Mouse (Mus musculus): ENCODE results near the gene Toe1.
"Not testable (repeated sequence)": the region's sequence is repeated elsewhere in the genome, so short reads cannot be mapped to it uniquely, and the experiment has no call there.

Gene Toe1

DNA sequence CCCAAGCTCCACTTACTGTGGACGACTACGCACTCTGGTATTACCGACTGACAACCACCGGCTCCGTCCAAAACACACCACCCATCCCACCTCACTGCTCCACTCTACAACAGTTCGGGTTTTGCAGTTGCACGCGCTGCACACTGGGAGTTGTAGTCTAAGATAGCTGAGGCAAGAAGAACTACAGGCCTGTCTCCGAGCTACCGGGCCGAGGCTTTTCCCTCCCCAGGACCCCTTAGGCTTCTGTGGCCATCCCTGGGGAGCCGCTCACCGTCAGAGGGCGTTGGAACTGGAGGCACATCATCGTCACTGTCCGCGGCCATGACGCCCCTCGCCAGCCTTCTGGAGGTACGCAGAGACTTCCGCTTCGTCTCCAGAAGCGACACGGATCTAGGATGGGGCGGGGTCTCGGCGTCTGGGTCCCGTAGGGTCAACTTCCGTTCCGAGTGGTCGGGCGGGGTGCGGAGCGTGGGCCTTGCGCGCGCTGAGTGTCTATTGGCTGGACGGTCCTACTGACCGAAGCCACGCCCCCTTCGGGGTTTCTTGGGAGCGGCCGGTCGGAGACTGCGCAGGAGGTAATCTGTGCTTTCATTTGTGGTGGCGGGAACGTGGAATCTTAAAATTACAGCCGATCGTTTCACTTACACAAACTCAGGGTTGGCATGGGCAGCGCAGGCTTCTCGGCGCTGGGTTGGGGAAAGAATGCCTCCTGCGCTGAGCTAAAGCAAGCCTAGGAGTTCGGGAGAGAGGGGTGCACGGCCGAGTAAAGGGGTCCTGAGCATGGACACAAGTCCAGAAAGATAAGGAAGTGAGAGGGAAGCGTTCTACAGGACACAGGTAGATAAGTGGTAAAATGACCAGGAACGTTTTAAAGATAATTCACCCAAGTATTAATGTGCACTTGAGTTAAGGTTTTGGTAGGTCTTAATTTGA is at the start of gene Toe1, which contains the start of gene Mutyh:
Toe1 (minus strand) TSS at position 444 of the 933 bp plus-strand sequence.
Mutyh (plus strand) TSS at position 527 of the 933 bp plus-strand sequence.
- in situ Hi-C loops (cut with MboI, MseI), result no loop called here

GRCm38 (mm10) chr4:116857203-116857602 is 49.8 kb upstream of the Toe1 start:
- in situ Hi-C loops (cut with MboI, MseI), result no loop called here

- in situ Hi-C loops (cut with MboI, MseI), result no loop called here
Measured at GRCm38 (mm10) chr4:116854286-116854685, 46.8 kb upstream of the Toe1 start.

DNA sequence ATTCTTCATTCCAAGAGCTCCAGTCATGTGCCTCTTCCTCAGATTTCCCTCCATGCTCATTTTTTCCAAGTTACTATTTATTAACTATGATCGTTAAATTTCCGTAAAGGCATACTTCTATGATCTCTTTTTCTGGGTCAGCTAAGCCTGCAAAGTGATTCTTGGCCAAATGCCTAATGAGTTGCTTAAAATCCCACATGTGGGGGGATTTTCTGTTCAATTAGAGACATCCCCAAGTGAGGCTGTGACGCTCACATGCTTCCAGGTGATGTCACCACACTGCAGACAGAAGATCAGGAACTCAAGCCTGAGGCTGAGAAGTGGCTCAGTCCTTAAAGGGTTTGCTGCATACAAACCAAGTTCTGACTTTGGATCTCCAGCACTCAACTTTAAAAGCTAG is 42.5 kb upstream of the Toe1 start:
- in situ Hi-C loops (cut with MboI, MseI), result no loop called here

- in situ Hi-C loops (cut with MboI, MseI), result no loop called here
Measured at GRCm38 (mm10) chr4:116844324-116844723, 36.9 kb upstream of the Toe1 start.

GRCm38 (mm10) chr4:116840841-116841240 is 33.4 kb upstream of the Toe1 start:
- in situ Hi-C loops (cut with MboI, MseI), result no loop called here

DNA sequence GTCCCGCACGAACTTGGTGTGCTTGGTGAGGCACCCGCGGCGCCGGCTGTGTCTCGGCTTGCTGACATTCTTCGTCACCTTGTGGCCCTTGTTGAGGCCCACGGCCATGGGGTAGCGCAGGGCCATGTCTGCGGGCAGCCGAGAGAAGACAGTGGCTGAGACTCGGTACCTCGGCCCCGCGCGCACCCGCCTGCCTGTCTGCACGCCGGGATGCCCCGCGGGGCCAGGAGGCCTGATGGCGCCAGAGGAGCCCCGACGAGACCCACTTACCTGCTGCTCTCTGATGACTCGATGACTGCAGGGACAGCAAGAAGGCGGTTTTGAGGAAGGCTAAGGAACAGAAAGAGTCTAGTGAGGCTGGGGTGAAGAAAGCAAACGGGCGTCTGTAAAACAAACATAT is 32.7 kb upstream of the Toe1 start:
- in situ Hi-C loops (cut with MboI, MseI), result not testable (repeated sequence)

- in situ Hi-C loops (cut with MboI, MseI), result no loop called here
Measured at GRCm38 (mm10) chr4:116838999-116839398, 31.6 kb upstream of the Toe1 start.

DNA sequence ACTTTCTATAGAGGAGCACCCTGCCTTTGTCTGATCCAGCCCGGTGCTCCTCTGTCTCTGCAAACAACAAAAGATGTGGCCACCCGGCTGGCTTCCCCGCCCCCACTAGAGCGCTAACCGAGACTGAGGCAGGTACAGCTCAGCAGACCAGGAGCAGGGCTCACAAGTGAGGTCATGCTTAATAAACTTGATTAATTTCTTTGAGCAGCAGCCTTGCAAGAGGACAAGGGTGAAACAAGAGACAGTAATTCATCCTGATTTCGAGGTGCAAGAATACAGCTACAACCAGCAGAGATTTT is 22.6 kb upstream of the Toe1 start:
- in situ Hi-C loops (cut with MboI, MseI), result no loop called here

GRCm38 (mm10) chr4:116829364-116830069 is 22.1 kb upstream of the Toe1 start:
- in situ Hi-C loops (cut with MboI, MseI), result no loop called here

- in situ Hi-C loops (cut with MboI, MseI), result no loop called here
Measured at GRCm38 (mm10) chr4:116827819-116828218, 20.4 kb upstream of the Toe1 start.

GRCm38 (mm10) chr4:116824541-116825004 is 17.1 kb upstream of the Toe1 start:
- in situ Hi-C loops (cut with MboI, MseI), result loop anchor here (5.0 kb wide), 2 partner anchors 168 to 308 kb away; partner anchors contain the start of genes Plk3 and Urod

GRCm38 (mm10) chr4:116821694-116822016 is 14.2 kb upstream of the Toe1 start, which contains the start of gene Hpdl:
Gene Hpdl (minus strand): TSS chr4:116821707.
- in situ Hi-C loops (cut with MboI, MseI), result loop anchor here (5.0 kb wide), 2 partner anchors 171 to 311 kb away; partner anchors contain the start of genes Plk3 and Urod

DNA sequence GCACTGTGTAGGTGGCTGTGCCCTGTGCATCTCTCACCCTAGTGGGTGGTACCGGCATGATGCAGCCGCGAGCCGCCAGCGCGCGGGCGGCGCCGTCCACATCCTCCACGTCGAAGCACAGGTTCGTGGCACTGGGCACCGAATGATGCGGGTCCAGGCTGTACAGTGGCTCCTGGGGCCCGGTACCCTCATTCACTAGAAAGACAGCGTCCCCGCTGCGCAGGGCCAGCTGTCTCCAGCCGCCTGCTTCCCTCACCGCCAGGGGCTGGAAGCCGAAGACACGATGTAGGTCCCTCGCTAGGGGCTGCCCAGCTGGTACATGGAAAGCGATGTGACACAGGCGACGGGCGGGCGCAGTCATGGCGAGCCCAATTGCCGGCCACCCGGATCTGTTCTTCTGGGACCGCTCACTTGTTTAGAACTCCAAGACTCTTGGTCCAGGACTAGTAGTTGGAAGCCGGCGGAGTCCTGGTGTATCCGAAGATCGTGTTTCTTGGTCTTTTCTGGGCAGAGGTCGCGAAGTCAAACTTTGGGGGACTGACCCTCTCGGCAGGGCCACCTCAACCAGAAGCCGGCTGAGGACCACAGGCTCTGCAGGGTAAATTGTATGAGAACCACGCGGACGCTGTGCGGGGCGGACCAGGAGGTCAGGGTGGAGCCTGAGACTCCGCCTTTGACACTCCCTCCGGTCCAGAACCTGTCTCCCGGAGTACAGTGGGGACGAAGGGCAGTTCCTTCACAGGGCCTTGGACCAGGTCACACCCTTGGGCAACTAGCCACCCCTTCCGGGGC is 13.7 kb upstream of the Toe1 start:
- in situ Hi-C loops (cut with MboI, MseI), result loop anchor here (5.0 kb wide), 2 partner anchors 171 to 311 kb away; partner anchors contain the start of genes Plk3 and Urod

- in situ Hi-C loops (cut with MboI, MseI), result loop anchor here (5.0 kb wide), 2 partner anchors 172 to 312 kb away; partner anchors contain the start of genes Plk3 and Urod
Measured at GRCm38 (mm10) chr4:116819968-116820901, 12.8 kb upstream of the Toe1 start.

DNA sequence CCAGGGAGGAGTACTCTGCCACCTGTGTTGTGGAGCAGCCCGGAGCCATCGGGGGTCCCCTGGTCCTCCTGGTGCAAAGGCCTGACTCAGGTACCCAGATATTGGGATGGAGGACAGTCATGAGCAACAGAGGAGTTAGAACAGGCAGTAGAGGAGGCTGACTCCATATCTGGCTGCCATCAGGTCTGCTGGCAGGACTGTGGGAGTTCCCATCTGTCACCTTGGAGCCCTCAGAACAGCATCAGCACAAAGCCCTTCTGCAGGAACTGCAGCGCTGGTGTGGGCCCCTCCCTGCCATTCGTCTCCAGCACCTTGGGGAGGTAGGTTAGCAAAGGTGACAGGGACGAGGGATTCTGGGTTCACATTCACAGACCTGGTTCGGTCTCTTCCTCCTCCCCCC is 10.0 kb upstream of the Toe1 start:
- in situ Hi-C loops (cut with MboI, MseI), result no loop called here

- in situ Hi-C loops (cut with MboI, MseI), result no loop called here
Measured at GRCm38 (mm10) chr4:116815276-116815675, 7.8 kb upstream of the Toe1 start.

- in situ Hi-C loops (cut with MboI, MseI), result no loop called here
Measured at GRCm38 (mm10) chr4:116811012-116811411, 3.6 kb upstream of the Toe1 start.

GRCm38 (mm10) chr4:116799901-116800300 is 7.5 kb downstream of the Toe1 start:
- in situ Hi-C loops (cut with MboI, MseI), result no loop called here

DNA sequence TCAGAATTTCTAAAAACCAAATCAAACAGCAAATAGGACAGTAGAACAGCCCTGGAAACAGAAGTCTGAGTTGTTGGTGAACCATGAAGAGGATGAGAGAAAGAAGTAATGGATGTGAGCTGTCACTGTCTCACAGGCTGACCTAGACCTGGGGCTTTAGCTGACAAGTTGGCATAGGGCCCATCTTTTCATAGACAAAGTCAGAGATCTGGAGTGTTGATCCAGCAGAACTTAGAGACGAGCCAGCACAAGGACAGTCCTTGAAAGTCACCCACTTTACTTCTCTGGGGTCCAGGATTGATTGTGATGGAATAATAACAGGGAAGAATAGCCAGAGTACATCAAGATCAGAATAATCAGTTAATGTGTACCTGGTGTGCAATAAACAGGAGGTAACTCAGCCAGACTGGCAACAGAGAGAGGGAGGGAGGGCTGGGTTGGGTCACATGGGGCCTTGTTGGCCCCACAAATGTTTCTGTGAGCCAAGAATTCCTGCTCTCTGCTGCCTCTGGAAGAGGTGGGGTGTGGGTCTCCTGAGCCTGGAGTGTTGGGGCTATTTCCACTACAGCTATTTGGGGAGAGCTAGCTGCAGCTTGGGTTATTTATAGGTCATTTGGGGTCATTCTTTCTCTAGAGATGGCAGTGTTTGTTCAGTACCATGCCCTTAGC is 10.9 kb downstream of the Toe1 start:
- in situ Hi-C loops (cut with MboI, MseI), result no loop called here

Measured in regulatory T cell (primary cell).